9 mouse cellular contexts compared by ENCODE assay signal in the genomic region with DNA sequence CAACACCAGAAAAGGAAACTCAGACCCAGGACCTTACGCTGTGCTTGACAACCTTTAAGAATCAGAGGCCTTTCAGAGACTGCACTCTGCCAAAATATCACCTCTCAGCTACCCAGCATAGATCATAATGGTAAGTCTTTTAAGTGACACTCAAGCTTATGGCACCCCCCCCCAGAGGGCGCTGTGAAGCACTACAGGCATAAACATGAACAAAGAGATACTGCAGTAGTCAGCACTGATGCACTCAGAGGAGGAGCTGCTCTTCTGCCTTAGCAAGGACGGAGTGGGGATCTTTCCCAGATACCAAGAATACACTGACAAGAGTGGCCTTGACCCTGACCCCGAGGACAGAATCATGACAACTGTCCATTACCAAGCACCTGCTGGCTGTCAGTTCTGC. TPM values are rescaled to one million over a fixed set of nuclear protein-coding genes. Genes with fewer than 3 reads are reported as not detected.
DNase-seq lines count a peak whose midpoint lies in the region; ATAC-seq and TF ChIP-seq lines count a peak whose summit lies in the region.
"Had no signal": no experiment of that assay in that cellular context is flagged by ENCODE, and none has a peak within 500 bp of the region (broad histone marks: within the 10 kb centered on the region; RNA-seq: fewer than 3 reads in every experiment).

No protein-coding gene starts in this region.

- 48% methylated on average over 4 of the region's 4 CpGs for WGBS in liver, embryonic 14.5 days (ENCODE audit: insufficient replicate concordance)
- 69% methylated on average over 4 of the region's 4 CpGs for WGBS in hindbrain, embryonic 16.5 days

- H3K4me1 ChIP-seq in liver, embryonic 14.5 days (replicated peaks; ENCODE audit: control insufficient read depth in 2 of 2, insufficient read depth in 2 of 2, low read length in 1 of 2), result peaks cover 10 to 12% of the 10 kb centered on the region in 2 experiments
- no peaks in the 10 kb centered on the region for H3K4me1 ChIP-seq in hindbrain, embryonic 16.5 days (ENCODE audit: control insufficient read depth, insufficient read depth, low read depth, low read length)

- intact Hi-C loops in gastrocnemius, adult 2 months (cut with DNase I), result no loop called here

- no peak overlapping the region for H3K4me3 ChIP-seq in gastrocnemius, adult 2 months
- H3K4me3 ChIP-seq in liver, embryonic 14.5 days (ENCODE audit: insufficient read depth in 1 of 2, low read depth in 2 of 2, low read length in 2 of 2), result no peak overlapping the region
- no peak overlapping the region for H3K4me3 ChIP-seq in hindbrain, embryonic 16.5 days (ENCODE audit: low read length)
- H3K4me3 ChIP-seq: myocyte had no signal

- no peaks in the 10 kb centered on the region for H3K36me3 ChIP-seq in liver, embryonic 14.5 days (replicated peaks; ENCODE audit: control insufficient read depth, insufficient read depth, low read depth)
- no peaks in the 10 kb centered on the region for H3K36me3 ChIP-seq in splenic B cell, adult 2 months (ENCODE audit: control insufficient read depth, insufficient read depth, low read length, poor library complexity, severe bottlenecking)
- no peaks in the 10 kb centered on the region for H3K36me3 ChIP-seq in hindbrain, embryonic 16.5 days (ENCODE audit: control insufficient read depth, insufficient read depth, low read length)

- H3K9me3 ChIP-seq in liver, embryonic 14.5 days (ENCODE audit: control insufficient read depth, low read length), result no peaks in the 10 kb centered on the region
- no peaks in the 10 kb centered on the region for H3K9me3 ChIP-seq in hindbrain, embryonic 16.5 days (ENCODE audit: control insufficient read depth, low read length)

- peak overlapping the region; percentile 24; the same call in 1 of the 2 replicates for H3K27ac ChIP-seq in gastrocnemius, adult 2 months
- no peak overlapping the region for H3K27ac ChIP-seq in liver, embryonic 14.5 days
- no peak overlapping the region for H3K27ac ChIP-seq in hindbrain, embryonic 16.5 days (ENCODE audit: low read depth, low read length)

- TF ChIP-seq CTCF in gastrocnemius, adult 2 months (IDR thresholded peaks at IDR 0.05), result peak; percentile 56
- TF ChIP-seq CTCF in liver, embryonic 14.5 days (IDR thresholded peaks at IDR 0.05; ENCODE audit: low read depth), result peak; percentile 65

- H3K9ac ChIP-seq in liver, embryonic 14.5 days (replicated peaks), result no peak overlapping the region
- no peak overlapping the region for H3K9ac ChIP-seq in hindbrain, embryonic 16.5 days (ENCODE audit: low read depth, low read length)

- peak; percentile 81 for ATAC-seq in granulocyte monocyte progenitor cell, adult 5-6 weeks (replicated peaks; ENCODE audit: poor library complexity, severe bottlenecking)
- ATAC-seq in liver, embryonic 14.5 days (ENCODE audit: insufficient read depth), result peak; percentile 38; the same call in 1 of the 2 replicates
- no peak for ATAC-seq in hindbrain, embryonic 16.5 days

- H3K27me3 ChIP-seq in liver, embryonic 14.5 days (ENCODE audit: control insufficient read depth, insufficient read depth, low read length), result no peaks in the 10 kb centered on the region
- no peaks in the 10 kb centered on the region for H3K27me3 ChIP-seq in splenic B cell, adult 2 months (ENCODE audit: control insufficient read depth, insufficient read depth, low read length, poor library complexity, severe bottlenecking)
- H3K27me3 ChIP-seq in hindbrain, embryonic 16.5 days (replicated peaks; ENCODE audit: control insufficient read depth, insufficient read depth, low read length), result no peaks in the 10 kb centered on the region

- H3K4me2 ChIP-seq in liver, embryonic 14.5 days (ENCODE audit: low read depth), result no peak overlapping the region
- H3K4me2 ChIP-seq in hindbrain, embryonic 16.5 days (ENCODE audit: low read length), result no peak overlapping the region

- no peak for TF ChIP-seq EP300 in liver, embryonic 14.5 days (IDR thresholded peaks at IDR 0.05; ENCODE audit: low read depth)

- peak; percentile 54 for DNase-seq in gastrocnemius, adult 2 months
- DNase-seq in gastrocnemius, postnatal 25 days, result no peak
- DNase-seq in A20 (ENCODE audit: low read depth, low spot score), result peak; percentile 27
- peak; percentile 63 for DNase-seq in T-cell, adult 2 months (ENCODE audit: low spot score)
- peak in 1 of 3 experiments; percentile 29 for DNase-seq in liver, embryonic 14.5 days (ENCODE audit: low read depth in 3 of 3, low spot score in 3 of 3)
- peak; percentile 70 for DNase-seq in splenic B cell, adult 2 months (ENCODE audit: low read depth, low spot score)

RNA-seq across cellular contexts. Expression of gene Ppp2r5e, which starts 23.8 kb away (rescaled TPM):
- total RNA-seq in gastrocnemius, adult 2 months (2021), result 10 to 100 TPM; 32.2 to 34.3 TPM
- total RNA-seq in gastrocnemius, postnatal 25 days (2021), result 10 to 100 TPM; 25.3 to 26.7 TPM
- 20.9 and 22.4 TPM in 2 replicates for total RNA-seq in granulocyte monocyte progenitor cell, adult 5-6 weeks (2014; fragmentation: Nextera tagmentation)
- 11.2 and 12.9 TPM in 2 replicates for total RNA-seq in granulocyte monocyte progenitor cell, adult 5-6 weeks (2017)
- polyA plus RNA-seq in liver, embryonic 14.5 days (2012; rRNA removed), result 3.8 and 6.8 TPM in 2 replicates
- polyA plus RNA-seq in liver, embryonic 14.5 days (2014; fragmentation: Nextera tagmentation; extraction: Ambion mirVana), result 5.0 and 5.8 TPM in 2 replicates
- polyA plus RNA-seq in hindbrain, embryonic 16.5 days (2015; fragmentation: Nextera tagmentation; extraction: Ambion mirVana), result 14.5 and 15.5 TPM in 2 replicates
